ENCODE assay signal across 14 mouse cellular contexts in the genomic region with DNA sequence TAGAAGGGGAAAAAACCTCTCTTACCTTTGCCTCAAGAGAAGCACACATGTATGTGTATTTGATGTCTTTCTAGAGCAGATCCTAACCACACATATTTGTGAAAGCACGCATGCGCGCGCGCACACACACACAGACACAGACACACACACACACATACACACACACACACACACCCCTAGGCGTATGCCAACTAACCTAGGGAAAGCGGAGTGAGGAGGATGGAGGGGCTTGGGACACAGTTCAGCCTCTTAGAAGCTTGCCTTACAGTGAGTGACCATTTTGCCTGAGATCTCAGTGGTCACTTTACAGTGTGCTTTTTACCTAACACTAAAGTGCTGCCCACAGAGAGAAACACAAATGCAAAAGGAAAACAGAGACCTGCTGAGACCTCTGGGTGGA. TPM values are rescaled to one million over a fixed set of nuclear protein-coding genes. Genes with fewer than 3 reads are reported as not detected.
"Had no signal": no experiment of that assay in that cellular context is flagged by ENCODE, and none has a peak within 500 bp of the region (broad histone marks: within the 10 kb centered on the region; RNA-seq: fewer than 3 reads in every experiment).

No protein-coding gene starts in this region.

- H3K9me3 ChIP-seq: limb, embryonic 15.5 days; liver, embryonic 12.5 days; midbrain, embryonic 10.5 days; neural tube, embryonic 12.5 days had no signal

- H3K36me3 ChIP-seq: limb, embryonic 15.5 days; liver, embryonic 12.5 days; midbrain, embryonic 10.5 days; neural tube, embryonic 12.5 days had no signal

- H3K27ac ChIP-seq: limb, embryonic 15.5 days; liver, embryonic 12.5 days; neural tube, embryonic 12.5 days; stomach, postnatal 0 days had no signal

- H3K4me3 ChIP-seq: left cerebral cortex, adult 2 months; liver, embryonic 12.5 days; neural tube, embryonic 12.5 days had no signal

- ATAC-seq: liver, embryonic 12.5 days had no signal

- H3K27me3 ChIP-seq: limb, embryonic 15.5 days had no signal

- H3K9ac ChIP-seq: limb, embryonic 15.5 days; liver, embryonic 12.5 days; neural tube, embryonic 12.5 days had no signal

- DNase-seq: kidney, postnatal 14 days; lung, embryonic 14.5 days; lung, postnatal 10 days; midbrain, embryonic 14.5 days; thymus, postnatal 4 days had no signal

RNA-seq across cellular contexts. Expression of a gene that starts 3.3 kb away (rescaled TPM):
- total RNA-seq: layer of hippocampus, postnatal 25 days; left cerebral cortex, adult 2 months; left cerebral cortex, postnatal 14 days; neutrophil, adult 5-6 weeks had no signal
- polyA plus RNA-seq: liver, embryonic 12.5 days; midbrain, embryonic 10.5 days; midbrain, embryonic 14.5 days had no signal

RNA-seq across cellular contexts. Expression of a gene that starts 8.5 kb away (rescaled TPM):
- total RNA-seq: neutrophil, adult 5-6 weeks had no signal
